Mouse (Mus musculus) cerebellum, adult 8-10 months (tissue): ENCODE results near the gene Hbb-bt.
"Not testable (repeated sequence)": the region's sequence is repeated elsewhere in the genome, so short reads cannot be mapped to it uniquely, and the experiment has no call there.

Source experiments
- DNase-seq: peaks from one replicate; pipeline ENCODE4 v3.0.0; 2022

Hbb-bt gene

GRCm38 (mm10) chr7:103808120-103808519 lies 5.7 kb downstream of the Hbb-bt start:
- not testable (repeated sequence) for DNase-seq

- peak; percentile 0 for DNase-seq
These were observed 6.9 kb downstream of the Hbb-bt start for GRCm38 (mm10) chr7:103806856-103807255.

- no peak for DNase-seq
These were observed 21.0 kb downstream of the Hbb-bt start for GRCm38 (mm10) chr7:103792669-103793388.

GRCm38 (mm10) chr7:103791721-103792120 lies 22.1 kb downstream of the Hbb-bt start, which contains the start of gene Olfr67:
Gene Olfr67 (minus strand): TSS chr7:103791821.
- no peak for DNase-seq

GRCm38 (mm10) chr7:103779598-103779997 lies 34.2 kb downstream of the Hbb-bt start, which contains the start of gene Olfr68:
Gene Olfr68 (minus strand): TSS chr7:103779698.
- no peak for DNase-seq

GRCm38 (mm10) chr7:103777652-103778051 lies 36.1 kb downstream of the Hbb-bt start:
- not testable (repeated sequence) for DNase-seq

- DNase-seq: no peak
These were observed 42.3 kb downstream of the Hbb-bt start, which contains the start of gene Olfr69 for GRCm38 (mm10) chr7:103771494-103771893. Gene Olfr69 (minus strand): TSS chr7:103771594.

- DNase-seq: not testable (repeated sequence)
These were observed 46.1 kb downstream of the Hbb-bt start for GRCm38 (mm10) chr7:103767687-103768086.
